Mouse (Mus musculus): ENCODE measurements around the gene Gm28778. TPM values are rescaled to one million over a fixed set of nuclear protein-coding genes. Genes with fewer than 3 reads are reported as not detected.

The Gm28778 gene
- polyA plus RNA-seq, 1 experiment from 2014 or later, result not detected

Other genes starting within 250 kb of the Gm28778 start
- 0.25 TPM in 2 replicates for gene Mstn, start 235.5 kb upstream of the Gm28778 start, polyA plus RNA-seq (2014; fragmentation: Nextera tagmentation; extraction: Ambion mirVana)
- gene 1700019A02Rik, start 109.5 kb upstream of the Gm28778 start, polyA plus RNA-seq (2014; fragmentation: Nextera tagmentation; extraction: Ambion mirVana), result not detected in 2 replicates
- 10.6 and 11.0 TPM in 2 replicates for gene Pms1, start 93 bp upstream of the Gm28778 start, polyA plus RNA-seq (2014; fragmentation: Nextera tagmentation; extraction: Ambion mirVana)
- gene Ormdl1, start within 50 bp of the Gm28778 start, polyA plus RNA-seq (2014; fragmentation: Nextera tagmentation; extraction: Ambion mirVana), result 55.8 and 64.8 TPM in 2 replicates
- gene Osgepl1, start 16.5 kb downstream of the Gm28778 start, polyA plus RNA-seq (2014; fragmentation: Nextera tagmentation; extraction: Ambion mirVana), result 20.8 and 21.1 TPM in 2 replicates
- gene Asdurf, start 55.5 kb downstream of the Gm28778 start, polyA plus RNA-seq (2014; fragmentation: Nextera tagmentation; extraction: Ambion mirVana), result 7.8 and 18.3 TPM in 2 replicates
- 2.7 and 2.9 TPM in 2 replicates for gene Gm28551, start 55.6 kb downstream of the Gm28778 start, polyA plus RNA-seq (2014; fragmentation: Nextera tagmentation; extraction: Ambion mirVana)
- 61.4 and 67.4 TPM in 2 replicates for gene Asnsd1, start 55.6 kb downstream of the Gm28778 start, polyA plus RNA-seq (2014; fragmentation: Nextera tagmentation; extraction: Ambion mirVana)